Mouse (Mus musculus) cerebellum, adult 2 months (tissue): ENCODE results near the gene Fgfr2. TPM values are rescaled to one million over a fixed set of nuclear protein-coding genes. Genes with fewer than 3 reads are reported as not detected.
A peak's percentile ranks its signal among the peaks of the same experiment; 100 is the strongest.

Experiments used
- DNase-seq, 2 experiments: peaks; one replicate each; pipeline ENCODE4 v3.0.0; 2021
- H3K27ac ChIP-seq: fragments of 200-500 bp; 2 replicates; pipeline ENCODE4 v1.5.1; 2012; ENCODE audit warnings: low read length, control low read depth, inconsistent platforms; ENCODE audit not compliant: insufficient read depth
- H3K27me3 ChIP-seq: fragments of 200-500 bp; 2 replicates; pipeline ENCODE4 v1.6.1; 2012; ENCODE audit warnings: inconsistent platforms, mild to moderate bottlenecking, low read length, moderate library complexity; ENCODE audit not compliant: control insufficient read depth, insufficient read depth
- H3K4me1 ChIP-seq: fragments of 200-500 bp; 2 replicates; pipeline ENCODE4 v1.6.1; 2011; ENCODE audit warnings: low read length; ENCODE audit not compliant: control insufficient read depth, insufficient read depth
- H3K4me3 ChIP-seq: fragments of 200-500 bp; replicated peaks from 2 replicates; pipeline ENCODE3; 2011; ENCODE audit warnings: mild to moderate bottlenecking, low read depth, low read length, control low read depth; ENCODE audit not compliant: insufficient read depth
- CTCF ChIP-seq: fragments of 200-500 bp; IDR thresholded peaks from 2 replicates; pipeline ENCODE4 v1.5.1; 2011; ENCODE audit warnings: low read depth, mild to moderate bottlenecking, control low read depth, low read length, moderate library complexity, borderline replicate concordance; ENCODE audit not compliant: insufficient read depth
- POLR2A ChIP-seq: fragments of 200-500 bp; IDR thresholded peaks from 2 replicates; pipeline ENCODE4 v1.6.1; 2011; ENCODE audit warnings: low read length, control low read depth, borderline replicate concordance; ENCODE audit not compliant: insufficient read depth
- WGBS: fragments of 180-500 bp; shearing (Covaris S2); methylation state at CpG from one replicate; pipeline ENCODE4 v1.1.7; 2018; 5-methylcytosine and 5-hydroxymethylcytosine counted together
- polyA plus RNA-seq: library from polyadenylated mRNA; depleted of rRNA; stranded (reverse); fragments of >200 nt; gene quantifications from 2 replicates; pipeline ENCODE4 v1.2.3, GENCODE M21; 2012

The Fgfr2 gene
- polyA plus RNA-seq, 1 experiment = 95.3 TPM

DNA sequence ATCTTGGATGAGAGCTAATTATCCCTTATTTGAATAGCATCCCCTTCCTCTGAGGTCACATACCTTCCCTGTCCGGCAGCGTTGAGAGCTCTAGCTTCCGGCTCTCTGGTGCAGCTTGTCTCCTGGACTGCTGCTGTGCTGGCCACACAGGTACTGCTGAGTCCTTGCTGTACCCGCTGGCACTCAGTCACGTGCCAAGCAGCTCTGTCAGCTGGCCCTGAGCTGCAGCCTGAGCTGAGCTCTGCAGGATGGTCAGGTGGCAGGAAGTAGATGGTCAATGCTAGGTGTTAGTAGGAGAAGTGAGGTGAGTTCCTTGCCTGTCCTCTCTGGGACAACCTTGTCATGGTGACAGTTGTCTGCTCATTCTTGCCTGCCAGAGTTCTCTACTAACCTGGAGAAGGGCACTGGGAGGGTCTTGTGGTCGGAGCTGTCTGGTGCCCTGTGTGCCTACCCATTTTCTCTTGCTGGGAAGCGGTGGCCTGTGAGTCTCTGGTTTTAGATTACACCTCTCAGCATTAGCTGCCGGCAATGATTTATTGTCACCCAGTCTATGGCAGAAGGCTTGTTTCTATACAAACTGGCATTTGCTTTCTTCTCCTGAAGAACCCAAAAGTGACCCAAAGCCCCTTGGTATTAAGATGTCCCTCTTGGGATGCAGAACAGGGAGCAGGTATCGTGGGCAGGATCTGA, 2402.4 kb downstream of the Fgfr2 start:
- peak; percentile 61 to 75 for DNase-seq
- no peak overlapping the region for H3K4me3 ChIP-seq
- H3K27ac ChIP-seq = peak overlapping the region; percentile 8; the same call in 1 of the 2 replicates
- no peak for TF ChIP-seq POLR2A
- WGBS = 29% methylated on average over 9 of the region's 9 CpGs
- H3K4me1 ChIP-seq = peaks cover 68% of the 10 kb centered on the region
- H3K27me3 ChIP-seq = no peaks in the 10 kb centered on the region

DNA sequence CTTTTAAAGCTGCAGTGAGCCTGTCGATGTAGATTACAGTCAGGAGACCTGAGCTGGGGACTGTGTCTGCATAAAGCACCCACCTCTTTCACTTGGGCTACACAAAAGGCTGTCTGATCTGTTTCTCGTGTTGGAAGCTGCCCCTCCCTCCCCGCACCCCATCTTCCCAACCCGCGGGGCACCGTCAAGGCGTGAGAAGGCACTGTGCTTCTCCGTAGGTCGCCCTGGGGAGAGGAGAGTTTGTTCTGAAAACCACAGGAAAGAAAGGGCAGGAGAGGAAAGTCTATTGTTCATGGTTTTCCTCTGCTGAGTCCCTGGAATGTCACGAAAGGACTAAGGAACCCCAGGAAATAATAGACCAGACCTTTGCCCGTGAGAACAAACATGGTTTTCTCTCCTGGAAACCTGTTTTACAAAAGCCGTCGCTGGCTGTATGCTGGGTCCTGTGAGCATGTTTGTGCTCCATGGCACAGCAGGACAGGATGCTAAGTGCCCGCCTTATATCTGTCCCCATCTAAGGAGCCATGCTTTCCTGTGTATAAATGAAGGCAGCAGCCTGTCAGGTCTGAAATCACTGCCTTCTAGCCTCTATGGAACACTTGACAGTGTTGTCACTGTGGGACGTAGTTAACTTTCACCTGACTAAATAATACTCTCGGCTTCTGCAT, 2403.1 kb downstream of the Fgfr2 start:
- H3K4me1 ChIP-seq = peaks cover 65% of the 10 kb centered on the region
- no peak for DNase-seq
- H3K4me3 ChIP-seq = no peak overlapping the region
- no peak for TF ChIP-seq CTCF
- H3K27me3 ChIP-seq = no peaks in the 10 kb centered on the region
- whole genome bisulfite sequencing = 33% methylated on average over 16 of the region's 16 CpGs
- H3K27ac ChIP-seq = no peak overlapping the region

DNA sequence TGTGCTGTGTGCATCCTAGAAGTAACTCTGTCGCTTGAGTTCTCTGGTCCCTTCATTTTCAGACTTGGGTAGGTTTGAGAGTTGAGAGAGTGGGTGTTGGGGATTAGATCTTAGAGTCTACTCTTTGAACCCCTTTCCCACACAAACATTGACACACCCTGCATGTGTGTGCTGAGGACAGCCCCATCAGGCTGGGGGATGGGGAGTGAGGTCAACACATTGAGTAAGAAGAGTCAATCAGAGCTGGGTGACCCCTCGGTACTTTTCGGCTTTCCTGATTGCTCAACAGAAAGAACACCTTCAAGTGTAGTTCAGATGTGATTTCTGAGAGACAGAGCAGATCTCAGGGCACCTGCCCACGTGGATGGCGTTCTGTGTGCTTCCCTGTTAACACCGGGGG, 2406.2 kb downstream of the Fgfr2 start:
- Histone ChIP-seq H3K27me3 (no peaks in the 10 kb centered on the region), H3K4me1 (peaks cover 60% of the 10 kb centered on the region), H3K4me3 (no peak overlapping the region), H3K27ac (no peak overlapping the region)
- DNase-seq = no peak
- TF ChIP-seq CTCF = no peak
- TF ChIP-seq POLR2A = no peak
- WGBS = 91% methylated on average over 6 of the region's 6 CpGs

DNA sequence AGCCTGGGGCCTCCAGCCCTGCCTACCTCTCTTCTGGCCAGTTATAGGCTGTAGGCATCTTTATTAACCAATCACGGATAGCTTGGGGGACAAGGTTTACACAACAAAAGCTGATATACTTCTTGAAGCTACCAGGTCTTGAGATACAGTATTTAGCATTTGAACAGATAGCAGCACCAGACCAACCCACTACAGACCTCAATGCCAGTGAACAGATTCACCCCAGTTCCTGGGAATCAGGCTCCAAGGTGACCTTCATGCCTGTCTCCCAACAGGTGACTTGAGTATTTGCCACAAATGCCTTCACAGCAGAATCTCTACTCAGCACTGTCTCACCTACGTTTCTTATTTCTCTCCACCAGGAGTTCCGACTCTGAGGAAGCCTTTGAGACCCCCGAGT, 2406.8 kb downstream of the Fgfr2 start:
- WGBS = 83% methylated on average over 4 of the region's 4 CpGs
- no peak overlapping the region for H3K4me3 ChIP-seq
- no peak for TF ChIP-seq CTCF
- TF ChIP-seq POLR2A = no peak
- peaks cover 57% of the 10 kb centered on the region for H3K4me1 ChIP-seq
- no peaks in the 10 kb centered on the region for H3K27me3 ChIP-seq
- no peak for DNase-seq
- no peak overlapping the region for H3K27ac ChIP-seq

DNA sequence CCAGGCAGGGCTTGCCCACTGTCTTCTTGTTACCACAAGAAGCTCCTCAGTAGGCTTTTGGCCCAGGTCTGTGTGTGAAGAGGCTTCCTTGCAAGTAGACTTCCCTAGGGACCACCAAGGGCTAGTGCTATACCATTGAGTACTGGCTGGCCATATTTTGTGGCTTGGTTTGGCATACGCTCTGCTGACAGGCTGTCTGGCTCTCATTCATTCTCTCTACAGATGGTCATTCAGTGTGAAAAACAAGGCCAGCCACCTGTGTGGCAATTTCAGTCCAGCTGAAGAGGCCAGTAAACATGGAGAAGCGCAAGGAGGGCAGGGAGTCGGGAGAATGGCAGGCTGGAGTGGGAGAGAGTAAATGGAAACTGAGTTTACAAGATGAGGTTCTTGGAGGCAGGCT, 2407.7 kb downstream of the Fgfr2 start:
- 8% methylated on average over 3 of the region's 3 CpGs for WGBS
- peaks cover 54% of the 10 kb centered on the region for H3K4me1 ChIP-seq

DNA sequence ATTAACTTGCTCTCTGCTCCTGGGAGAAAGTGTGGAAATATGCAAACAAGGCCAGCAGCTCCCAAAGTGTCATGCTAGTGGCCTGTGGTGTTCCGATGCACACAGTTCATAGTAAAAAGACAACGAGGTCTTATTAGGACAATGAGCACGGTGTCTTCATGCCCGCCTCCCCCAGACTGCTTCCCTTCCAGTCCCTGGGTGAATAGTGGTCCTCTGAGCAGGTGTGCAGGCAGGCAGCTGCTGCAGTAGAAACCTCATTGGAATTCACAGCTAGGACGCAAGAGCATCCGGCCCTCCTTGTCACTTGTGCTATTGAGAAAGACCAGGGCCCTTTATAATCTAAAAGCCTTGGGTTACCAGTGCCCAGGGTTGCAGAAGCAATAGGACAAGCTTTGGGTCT, 2409.8 kb downstream of the Fgfr2 start:
- no peak overlapping the region for H3K4me3 ChIP-seq
- TF ChIP-seq POLR2A = no peak
- 62% methylated on average over 6 of the region's 6 CpGs for WGBS
- H3K4me1 ChIP-seq = peaks cover 59% of the 10 kb centered on the region
- no peak for DNase-seq
- H3K27me3 ChIP-seq = no peaks in the 10 kb centered on the region
- H3K27ac ChIP-seq = no peak overlapping the region

More for the DNA sequence above, 2407.7 kb downstream of the Fgfr2 start:
- no peak for TF ChIP-seq POLR2A
- TF ChIP-seq CTCF = no peak
- H3K4me3 ChIP-seq = no peak overlapping the region
- H3K27ac ChIP-seq = peak overlapping the region; percentile 83
- DNase-seq = peak; percentile 90 to 96
- H3K27me3 ChIP-seq = no peaks in the 10 kb centered on the region

DNA sequence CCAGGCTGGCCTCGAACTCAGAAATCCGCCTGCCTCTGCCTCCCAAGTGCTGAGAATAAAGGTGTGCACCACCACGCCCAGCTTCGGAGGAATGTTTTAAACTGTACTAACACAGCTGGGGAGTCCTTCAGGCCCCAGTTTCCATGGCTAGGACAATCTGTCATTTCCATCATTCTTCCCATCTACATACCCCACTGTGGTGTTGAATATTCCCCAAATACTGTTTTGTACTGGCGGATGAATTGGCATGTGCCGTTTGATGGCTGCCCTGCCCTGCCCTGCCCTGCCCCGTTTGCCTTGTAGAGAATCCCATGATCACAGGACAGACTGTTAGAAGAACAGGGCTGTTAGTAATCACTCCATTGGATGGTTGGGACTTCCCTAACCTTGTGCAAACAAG, 2411.3 kb downstream of the Fgfr2 start:
- TF ChIP-seq CTCF (no peak), POLR2A (no peak)
- DNase-seq = no peak
- 95% methylated on average over 7 of the region's 7 CpGs for WGBS
- Histone ChIP-seq H3K4me1 (peaks cover 62% of the 10 kb centered on the region), H3K27me3 (no peaks in the 10 kb centered on the region), H3K27ac (no peak overlapping the region), H3K4me3 (no peak overlapping the region)

DNA sequence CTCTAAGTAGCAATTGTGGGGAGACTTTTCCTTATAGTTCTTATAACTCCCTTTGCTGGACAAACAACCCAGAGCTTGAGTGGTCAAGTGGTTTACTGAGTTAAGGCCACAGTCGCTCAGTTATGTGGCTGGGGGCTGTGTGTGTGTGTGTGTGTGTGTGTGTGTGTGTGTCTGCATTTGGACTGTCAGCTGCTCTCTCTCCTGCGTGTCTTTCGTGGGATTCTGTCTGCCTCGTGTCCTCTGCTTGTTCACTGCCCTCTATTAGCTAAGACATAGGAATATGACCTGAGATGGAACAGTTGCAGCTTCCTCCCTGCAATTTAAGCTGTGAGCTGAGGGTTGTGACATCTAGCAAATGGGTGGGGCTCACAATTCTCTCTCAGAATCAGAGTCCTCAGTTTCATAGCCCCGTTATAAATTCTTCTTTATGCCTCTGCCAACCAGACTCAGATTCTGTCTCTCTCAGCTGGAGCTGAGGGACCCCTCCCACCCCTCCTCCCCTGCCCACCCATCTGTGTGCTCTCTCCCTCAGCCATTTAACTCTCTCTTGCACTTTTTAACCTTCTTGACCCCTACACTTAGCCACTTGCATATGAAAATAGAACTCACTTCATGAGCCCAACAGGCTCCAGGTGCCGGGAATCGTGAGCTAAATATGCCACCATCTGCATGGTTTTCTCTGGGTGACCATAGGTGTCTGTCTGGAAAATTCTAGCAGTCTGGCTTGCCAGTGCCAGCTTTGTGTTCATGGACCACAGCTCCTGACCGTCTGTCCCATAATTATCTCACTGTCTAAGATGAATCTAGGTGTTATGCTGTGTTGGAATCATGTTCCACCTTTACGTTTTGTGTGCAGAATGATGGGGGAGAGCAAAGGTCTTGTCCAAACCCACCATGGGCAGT, 2413.5 kb downstream of the Fgfr2 start:
- Histone ChIP-seq H3K27ac (peak overlapping the region; percentile 26; the same call in 1 of the 2 replicates), H3K4me1 (peaks cover 47% of the 10 kb centered on the region), H3K4me3 (no peak overlapping the region), H3K27me3 (no peaks in the 10 kb centered on the region)
- WGBS = 19% methylated on average over 9 of the region's 9 CpGs
- TF ChIP-seq CTCF (no peak), POLR2A (no peak)
- peak; percentile 62 to 81 for DNase-seq
